Mouse (Mus musculus) mouse trophoblast stem cell (cell line): ENCODE measurements around the gene Kank3.
"Not testable (repeated sequence)": the region's sequence is repeated elsewhere in the genome, so short reads cannot be mapped to it uniquely, and the experiment has no call there.

Source experiments
- in situ Hi-C, 2 experiments: fragments of 300-500 bp; cut with MseI, MboI; formaldehyde crosslinking; loops; 2 replicates in 1 of 2; 3 replicates in 1 of 2; pipeline ENCODE4 v1.15.1; 2025

The Kank3 gene

GRCm38 (mm10) chr17:33807181-33807888, 3.0 kb upstream of the Kank3 start:
- in situ Hi-C loops = no loop called here

DNA sequence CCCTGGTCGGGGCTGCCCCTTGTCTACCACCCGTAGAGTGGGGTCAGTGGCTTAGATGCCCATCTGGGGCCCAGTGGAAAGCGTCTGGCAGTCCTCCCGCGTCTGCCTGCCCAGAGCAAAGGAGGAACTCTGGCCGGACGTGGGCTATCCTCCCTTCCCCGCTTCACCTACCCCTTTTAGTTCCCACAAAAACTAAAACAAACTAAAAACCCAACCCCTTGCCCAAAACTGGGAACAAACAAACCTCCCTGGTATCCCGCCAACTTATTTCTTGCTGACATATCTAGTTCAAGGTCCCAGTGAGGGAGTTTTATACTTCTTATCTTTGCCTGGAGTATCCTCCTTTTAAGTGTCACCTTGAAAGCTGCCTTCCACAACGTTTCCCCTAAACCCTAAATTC, 2.1 kb upstream of the Kank3 start:
- in situ Hi-C loops = no loop called here

DNA sequence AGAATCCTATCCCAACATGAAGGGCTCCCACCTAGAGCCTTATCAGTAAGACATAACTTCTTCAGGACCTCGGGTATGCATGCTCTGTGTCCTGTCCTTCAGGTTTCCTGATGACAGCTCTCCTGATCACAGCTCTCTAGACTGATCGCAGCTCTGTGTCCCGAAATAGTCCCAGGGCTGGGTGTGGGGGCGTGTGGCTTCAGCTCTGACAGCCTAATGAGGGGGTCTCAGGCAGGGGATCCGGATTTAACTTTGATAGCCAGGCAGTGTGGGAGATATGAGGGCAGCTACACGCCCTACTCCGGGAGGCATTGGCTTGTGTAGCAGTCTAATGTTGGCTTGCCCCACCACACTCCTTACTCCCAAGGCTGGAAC, 810 bp downstream of the Kank3 start:
- in situ Hi-C loops = no loop called here

GRCm38 (mm10) chr17:33812475-33812874, 2.2 kb downstream of the Kank3 start:
- in situ Hi-C loops = no loop called here

- in situ Hi-C loops = no loop called here
Measured at GRCm38 (mm10) chr17:33812990-33813389, 2.7 kb downstream of the Kank3 start.

DNA sequence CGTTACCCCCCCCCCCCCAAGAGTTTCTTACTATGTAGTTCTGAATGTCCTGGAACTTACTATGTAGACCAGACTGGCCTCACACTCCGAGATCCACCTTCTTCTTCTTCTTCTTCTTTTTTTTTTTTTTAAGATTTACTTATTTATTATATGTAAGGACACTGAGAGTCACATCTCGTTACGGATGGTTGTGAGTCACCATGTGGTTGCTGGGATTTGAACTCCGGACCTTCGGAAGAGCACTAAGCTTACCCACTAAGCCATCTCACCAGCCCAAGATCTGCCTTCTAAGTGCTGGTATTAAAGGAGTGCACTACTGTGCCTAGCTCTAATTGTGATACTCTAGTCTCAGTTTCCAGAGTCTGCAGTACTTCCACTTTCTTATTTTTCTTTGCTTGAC, 5.1 kb downstream of the Kank3 start:
- in situ Hi-C loops = no loop called here

GRCm38 (mm10) chr17:33816612-33817011, 6.3 kb downstream of the Kank3 start:
- in situ Hi-C loops = no loop called here

DNA sequence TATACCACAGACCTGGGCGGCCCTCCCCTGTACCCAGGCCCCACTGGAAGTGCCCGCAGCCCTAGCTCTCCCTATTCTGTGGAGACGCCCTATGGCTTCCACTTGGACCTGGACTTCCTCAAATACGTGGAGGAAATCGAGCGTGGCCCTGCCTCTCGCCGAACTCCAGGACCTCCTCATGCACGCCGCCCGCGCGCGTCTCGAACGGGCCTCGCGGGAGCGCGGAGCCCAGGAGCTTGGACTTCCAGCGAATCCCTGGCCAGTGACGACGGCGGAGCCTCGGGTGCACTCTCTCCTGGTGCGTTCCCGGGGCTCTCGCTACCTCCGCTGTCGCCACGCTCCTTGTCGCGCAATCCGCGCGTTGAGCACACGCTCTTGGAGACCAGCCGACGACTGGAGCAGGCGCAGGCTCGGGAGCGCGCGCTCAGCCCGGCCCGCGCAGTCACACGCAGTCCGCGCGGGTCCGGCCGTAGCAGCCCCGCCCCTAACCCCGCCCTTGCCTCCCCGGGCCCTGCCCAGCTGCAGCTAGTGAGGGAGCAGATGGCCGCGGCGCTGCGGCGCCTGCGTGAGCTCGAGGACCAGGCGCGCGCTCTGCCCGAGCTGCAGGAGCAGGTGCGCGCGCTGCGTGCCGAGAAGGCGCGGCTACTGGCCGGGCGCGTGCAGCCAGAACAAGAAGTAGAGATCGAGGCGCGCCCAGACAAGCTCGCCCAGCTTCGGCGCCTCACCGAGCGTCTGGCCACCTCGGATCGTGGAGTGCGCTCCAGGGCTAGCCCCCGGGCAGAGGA, 7.1 kb downstream of the Kank3 start:
- in situ Hi-C loops = no loop called here

- in situ Hi-C loops = no loop called here
Measured at GRCm38 (mm10) chr17:33817969-33818643, 7.8 kb downstream of the Kank3 start.

DNA sequence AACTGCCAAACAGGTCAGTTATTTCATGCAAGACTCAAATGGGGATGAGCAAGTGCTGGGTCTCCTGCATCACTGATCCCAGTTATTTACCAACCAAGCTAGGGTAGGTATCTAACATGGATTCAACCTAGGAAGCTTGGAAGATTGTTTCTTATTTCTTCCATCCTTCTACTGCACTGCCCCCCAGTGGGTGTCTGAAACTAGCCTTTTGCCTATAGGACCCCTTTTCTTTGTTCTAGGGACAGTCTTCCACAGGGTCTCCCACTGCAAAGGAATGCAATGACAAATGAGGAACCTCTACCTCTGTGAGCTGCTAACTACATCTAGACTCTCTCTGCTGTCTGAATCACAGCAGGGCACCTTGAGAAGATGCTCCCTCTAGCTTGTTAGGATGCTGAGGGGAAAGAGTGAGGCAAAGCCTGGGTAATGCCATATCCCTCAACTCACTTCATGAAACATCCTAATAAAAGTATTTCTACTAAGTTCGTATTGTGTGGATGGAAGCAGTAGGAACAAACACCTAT, 12.2 kb downstream of the Kank3 start:
- in situ Hi-C loops = no loop called here

DNA sequence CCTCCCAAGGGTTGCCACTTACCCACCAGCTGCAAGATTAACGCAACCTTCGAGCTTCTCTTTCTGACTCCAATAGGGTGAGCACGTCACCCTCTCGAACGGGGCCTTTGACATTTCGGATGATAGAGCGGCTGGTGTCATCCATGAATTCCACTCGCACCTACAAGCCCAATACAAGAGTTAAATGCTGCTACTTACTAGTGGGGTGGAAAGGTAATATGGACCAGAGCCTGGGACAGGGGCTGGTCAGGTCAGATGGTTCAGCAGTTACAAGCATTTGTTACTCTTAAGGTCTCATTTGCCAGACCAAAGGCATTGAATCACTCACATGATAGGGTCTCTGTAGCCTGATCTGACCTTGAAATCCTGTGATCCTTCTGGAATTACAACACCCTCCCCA, 12.9 kb downstream of the Kank3 start:
- in situ Hi-C loops = not testable (repeated sequence)

DNA sequence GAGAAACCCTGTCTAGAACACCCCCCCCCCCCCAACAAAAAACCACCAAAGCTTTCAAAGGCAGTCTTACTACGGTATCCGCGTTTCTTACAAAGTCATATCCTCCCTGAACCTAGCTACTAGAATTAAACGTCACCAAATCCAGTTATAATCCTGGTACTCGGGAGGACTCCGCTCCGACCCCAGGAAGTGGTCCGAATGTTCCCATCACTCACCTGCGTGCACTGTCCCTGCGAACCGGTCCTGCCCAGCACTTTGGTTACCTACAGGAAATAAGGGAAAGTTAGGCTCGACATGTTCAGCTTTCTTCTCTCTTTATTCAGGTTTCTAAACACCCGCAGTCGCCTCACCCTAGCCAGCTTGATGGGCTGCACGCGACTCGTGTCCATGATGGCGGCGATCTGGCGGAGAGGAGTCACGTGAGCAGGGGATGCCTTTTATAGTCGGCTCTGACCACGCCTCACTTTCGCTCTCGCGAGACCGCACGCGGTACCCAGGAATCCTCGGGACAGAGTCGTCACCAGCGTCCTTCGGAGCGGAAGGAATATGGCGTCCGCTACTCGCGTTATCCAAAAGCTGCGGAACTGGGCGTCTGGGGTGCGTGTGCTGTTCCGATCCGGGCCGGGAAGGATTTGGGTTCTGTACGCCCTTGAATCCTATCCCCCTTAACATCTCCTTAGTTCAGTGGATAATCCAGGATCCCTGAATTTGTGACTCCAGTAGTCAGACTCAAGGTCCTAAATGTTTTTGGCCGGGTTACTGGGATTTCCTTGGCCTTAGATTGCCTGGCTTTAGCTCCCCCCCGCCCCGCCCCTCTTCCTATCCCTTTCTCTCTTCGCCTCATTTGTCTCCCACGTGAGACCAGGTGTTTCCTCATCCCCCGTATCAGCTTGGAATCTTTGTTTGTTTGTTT, 14.0 kb downstream of the Kank3 start, which contains the start of the genes Rps28 and Ndufa7:
Gene Rps28, minus strand, starts transcription at position 479 of the 913 bp plus-strand sequence.
Gene Ndufa7, plus strand, starts transcription at position 489 of the 913 bp plus-strand sequence.
- in situ Hi-C loops = no loop called here

DNA sequence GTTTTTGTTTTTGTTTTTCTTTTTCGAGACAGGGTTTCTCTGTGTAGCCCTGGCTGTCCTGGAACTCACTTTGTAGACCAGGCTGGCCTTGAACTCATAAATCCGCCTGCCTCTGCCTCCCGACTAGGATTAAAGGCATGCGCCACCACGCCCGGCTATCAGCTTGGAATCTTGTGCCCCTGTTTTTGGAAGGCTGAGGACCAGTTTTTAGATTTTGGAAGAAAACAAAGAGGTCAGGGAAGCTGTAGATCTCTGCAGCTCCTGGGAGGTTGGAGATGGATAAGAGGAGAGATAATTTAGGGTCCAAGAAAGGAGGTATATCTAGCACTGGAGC, 14.6 kb downstream of the Kank3 start:
- in situ Hi-C loops = not testable (repeated sequence)

- in situ Hi-C loops = no loop called here
Measured at GRCm38 (mm10) chr17:33825462-33825861, 15.1 kb downstream of the Kank3 start.

- in situ Hi-C loops = no loop called here
Measured at GRCm38 (mm10) chr17:33826850-33827249, 16.5 kb downstream of the Kank3 start.

- in situ Hi-C loops = no loop called here
Measured at GRCm38 (mm10) chr17:33828892-33829291, 18.6 kb downstream of the Kank3 start.

DNA sequence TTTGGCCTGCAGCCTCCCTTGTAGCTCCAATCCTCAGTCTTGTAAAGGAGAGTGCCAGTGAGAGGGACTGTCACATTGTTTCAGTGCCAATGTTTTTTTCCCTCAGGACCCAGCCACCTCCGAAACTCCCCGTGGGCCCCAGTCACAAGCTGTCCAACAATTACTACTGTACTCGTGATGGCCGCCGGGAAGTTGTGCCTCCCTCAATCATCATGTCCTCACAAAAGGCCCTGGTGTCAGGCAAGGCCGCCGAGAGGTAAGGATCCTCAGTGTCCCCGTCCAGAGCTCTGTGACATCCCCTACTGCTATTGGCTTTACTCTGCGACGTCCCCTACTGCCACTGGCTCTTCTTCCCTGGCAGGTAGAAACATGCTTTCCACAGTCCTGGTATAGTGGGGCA, 19.2 kb downstream of the Kank3 start:
- in situ Hi-C loops = no loop called here

DNA sequence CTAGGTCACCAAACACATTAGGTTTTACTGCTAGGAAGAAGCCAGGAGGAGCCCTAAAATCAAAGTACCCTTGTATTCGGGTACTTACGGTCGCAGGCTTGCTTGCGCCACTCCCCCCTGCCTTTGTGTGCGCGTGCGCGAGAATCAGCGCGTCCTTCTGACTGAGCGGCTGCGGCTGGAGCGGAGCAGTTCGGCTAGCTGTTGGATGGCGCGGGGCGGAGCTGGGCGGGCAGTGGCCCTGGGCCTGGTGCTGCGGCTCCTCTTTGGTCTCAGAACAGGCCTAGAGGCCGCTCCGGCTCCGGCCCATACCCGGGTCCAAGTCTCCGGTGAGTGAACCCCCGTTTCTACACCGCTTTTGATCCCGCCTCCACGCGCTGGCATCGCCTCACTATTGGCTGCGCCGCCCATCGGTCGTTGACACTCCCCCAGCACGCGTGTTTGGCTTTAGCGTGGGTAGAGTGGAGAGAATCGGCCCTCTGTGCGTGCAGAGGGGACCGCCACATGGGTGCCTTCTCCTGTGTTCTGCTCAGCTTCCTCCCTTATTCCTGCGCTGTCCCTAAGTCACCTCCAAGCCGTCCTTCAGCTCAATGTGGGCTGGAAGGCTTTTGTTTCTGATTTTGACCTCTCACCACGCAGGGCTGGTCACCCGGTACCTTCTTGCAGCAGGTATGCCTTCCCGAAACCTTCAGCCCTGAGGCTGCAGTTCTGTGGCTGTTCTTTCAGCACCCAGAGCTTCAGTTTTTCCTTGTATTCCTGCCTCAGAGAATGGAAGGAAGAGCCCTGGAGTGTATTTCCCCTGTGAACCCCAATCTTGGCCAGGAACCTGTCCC, 32.9 kb downstream of the Kank3 start, which contains the start of gene Cd320:
Gene Cd320, plus strand, starts transcription at position 126 of the 830 bp plus-strand sequence.
- in situ Hi-C loops = no loop called here

GRCm38 (mm10) chr17:33844196-33844595, 33.9 kb downstream of the Kank3 start:
- in situ Hi-C loops = no loop called here

GRCm38 (mm10) chr17:33848139-33848538, 37.8 kb downstream of the Kank3 start:
- in situ Hi-C loops = no loop called here
